Mouse (Mus musculus): ENCODE results near the gene Aurka.

Aurka gene

DNA sequence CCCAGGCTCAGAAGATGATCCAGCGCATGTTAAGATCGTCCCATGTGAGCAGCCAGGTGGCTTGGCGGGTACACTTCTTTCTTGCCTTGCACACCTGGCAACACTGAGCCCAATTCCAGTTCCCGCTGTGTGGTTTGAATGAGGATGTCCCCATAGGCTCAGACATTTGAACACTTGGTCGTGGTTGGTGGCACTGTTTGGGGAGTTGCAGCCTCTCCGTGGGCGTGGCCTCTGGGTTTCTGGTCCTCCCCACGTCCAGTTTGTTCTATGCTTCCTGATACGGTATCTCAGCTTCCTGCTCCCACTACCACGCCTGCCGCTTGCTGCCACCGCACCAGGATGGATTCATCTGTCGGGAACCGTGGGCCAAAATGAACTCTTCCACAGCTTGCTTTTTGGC lies 20.6 kb downstream of the Aurka start:
- CTCF ChIA-PET, result interaction anchor here in 1 of 4 experiments (0.6 to 1.6 kb wide), 2 partner anchors 131 to 428 kb away, joined by 3 read pairs; no protein-coding TSS in a partner anchor
- POLR2A ChIA-PET, result interaction anchor here in 2 of 4 experiments (2.7 to 8.6 kb wide), 3 partner anchors 11 to 21 kb away, joined by 13 to 71 read pairs (median 14); partner anchors contain the start of genes Aurka (in 2 of the 2) and Cstf1 (in 2 of the 2)

DNA sequence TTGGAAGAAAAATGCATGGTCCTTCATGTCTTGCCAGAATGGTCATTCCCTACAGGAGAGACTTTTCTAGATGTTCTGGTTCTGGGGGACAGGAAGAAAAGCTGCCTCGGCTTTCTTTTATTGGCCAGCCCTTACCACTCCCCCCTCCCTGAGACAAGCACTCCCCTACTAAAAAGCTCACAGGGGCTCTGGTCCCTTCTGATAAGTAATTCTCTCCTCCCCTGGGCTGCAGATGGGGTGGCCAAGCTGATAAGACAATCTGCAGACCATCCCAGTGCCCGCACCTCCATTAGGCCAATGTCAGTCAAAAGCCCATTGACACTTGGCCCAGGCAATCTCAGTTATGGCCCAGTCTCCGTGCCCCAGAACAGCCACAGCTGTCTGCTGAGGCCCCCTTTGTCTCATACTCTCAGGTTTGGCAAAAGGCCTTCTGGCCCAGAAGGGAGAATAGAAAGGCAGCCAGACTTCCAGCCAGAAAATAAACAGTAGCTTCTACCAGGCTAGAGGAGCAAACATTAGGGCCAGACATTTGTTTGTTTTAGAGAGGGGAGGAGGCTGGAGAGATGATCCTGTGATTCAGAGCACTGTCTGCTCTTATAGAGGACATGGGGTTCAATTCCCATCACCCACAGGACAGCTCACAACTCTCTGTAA lies 21.9 kb downstream of the Aurka start:
- POLR2A ChIA-PET, result interaction anchor here in 1 of 4 experiments (8.6 kb wide), 1 partner anchor 13 kb away, joined by 71 read pairs; no protein-coding TSS in a partner anchor
- CTCF ChIA-PET, result no interaction called here

DNA sequence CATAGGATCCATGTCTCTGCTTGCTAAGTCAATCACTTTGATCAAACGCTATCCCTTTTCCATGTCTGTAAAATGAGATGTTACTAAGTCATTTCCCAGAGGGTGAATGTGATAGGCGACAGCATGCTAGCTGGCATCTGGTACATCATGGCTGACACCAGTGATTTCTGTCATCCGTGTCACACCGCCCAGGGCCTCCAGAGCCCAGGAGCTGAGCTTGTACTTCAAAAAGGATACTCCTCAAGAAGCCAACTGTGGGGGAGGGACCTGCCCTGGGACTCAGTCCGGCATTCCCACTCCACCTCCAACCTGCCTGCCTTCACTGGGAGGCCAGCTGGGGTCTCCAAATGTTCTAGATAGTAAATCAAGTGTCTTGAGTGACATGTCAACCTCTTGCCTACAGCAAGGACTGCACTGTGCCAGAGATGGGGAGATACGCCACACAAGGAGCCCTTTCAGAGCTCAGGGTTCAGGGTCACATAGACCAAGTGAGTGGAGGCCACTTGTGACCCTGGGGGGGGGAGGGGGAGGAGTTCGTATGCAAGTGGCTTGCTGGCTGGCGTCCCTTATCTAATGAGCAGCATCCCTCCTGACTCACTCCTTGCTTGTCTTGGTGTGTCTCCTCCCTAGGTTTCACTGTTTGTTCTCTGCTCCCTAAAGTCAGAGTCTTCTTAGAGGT lies 23.3 kb downstream of the Aurka start:
- POLR2A ChIA-PET, result interaction anchor here in 3 of 4 experiments (0.5 to 8.6 kb wide), 13 partner anchors 8 to 94 kb away, joined by 3 to 71 read pairs (median 3); partner anchors contain the start of genes Aurka (in 2 of the 3), Cstf1 (in 2 of the 3), Rtf2 (in 2 of the 3) and Cass4 (in 1 of the 3)
- CTCF ChIA-PET, result interaction anchor here in 2 of 4 experiments (0.6 to 0.8 kb wide), 4 partner anchors 18 to 140 kb away, joined by 3 to 4 read pairs (median 3); no protein-coding TSS in a partner anchor

DNA sequence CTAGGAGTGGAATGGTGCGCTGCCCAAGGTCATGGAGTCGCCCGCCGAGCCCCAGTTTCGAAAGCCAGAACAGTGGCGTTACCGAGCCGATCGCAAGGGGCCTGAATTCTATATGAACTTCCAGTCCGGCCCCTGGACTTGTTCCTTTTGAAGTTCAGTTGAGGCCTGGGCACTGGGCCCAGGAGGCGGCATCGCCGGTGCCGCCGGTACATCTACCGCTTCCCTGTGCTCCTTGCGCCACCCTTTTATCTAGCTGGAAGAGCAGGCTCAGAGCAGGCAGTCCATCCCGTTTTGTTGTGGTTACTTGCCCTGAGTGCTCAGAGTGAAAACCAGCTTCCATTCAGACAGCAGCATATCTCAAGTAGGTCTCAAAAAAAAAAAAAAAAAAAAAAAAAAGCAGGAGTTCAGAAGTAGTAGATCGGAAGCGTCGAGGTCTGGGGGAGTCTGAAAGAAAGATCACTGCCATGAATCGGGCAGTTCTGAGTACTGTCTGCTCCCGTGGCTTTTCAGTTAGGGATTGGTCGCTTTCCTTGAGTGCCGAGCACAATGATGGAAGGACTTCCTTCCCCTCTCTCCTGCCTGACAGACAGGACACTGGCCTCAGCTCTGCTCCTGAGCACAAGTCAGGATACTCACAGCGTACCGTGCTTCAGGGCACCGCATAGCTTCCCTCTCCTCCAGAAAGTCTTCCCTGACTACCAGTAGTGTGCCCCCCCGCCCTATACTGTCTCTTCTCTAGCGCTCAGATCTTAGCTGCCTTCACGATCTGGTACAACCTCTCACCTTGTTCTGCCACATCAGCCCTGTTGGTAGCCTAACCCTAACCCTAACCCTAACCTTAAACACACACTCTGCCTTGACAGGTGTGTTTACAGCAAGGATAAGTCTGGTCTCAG lies 24.1 kb downstream of the Aurka start:
- POLR2A ChIA-PET, result interaction anchor here in 3 of 4 experiments (0.5 to 8.6 kb wide), 24 partner anchors 8 to 176 kb away, joined by 3 to 71 read pairs (median 4); partner anchors contain the start of genes Aurka (in 2 of the 3), Cstf1 (in 2 of the 3), Rtf2 (in 2 of the 3) and Cass4 (in 1 of the 3)
- CTCF ChIA-PET, result interaction anchor here in 3 of 4 experiments (0.6 to 1.4 kb wide), 13 partner anchors 8 to 139 kb away, joined by 3 to 9 read pairs (median 3); no protein-coding TSS in a partner anchor

DNA sequence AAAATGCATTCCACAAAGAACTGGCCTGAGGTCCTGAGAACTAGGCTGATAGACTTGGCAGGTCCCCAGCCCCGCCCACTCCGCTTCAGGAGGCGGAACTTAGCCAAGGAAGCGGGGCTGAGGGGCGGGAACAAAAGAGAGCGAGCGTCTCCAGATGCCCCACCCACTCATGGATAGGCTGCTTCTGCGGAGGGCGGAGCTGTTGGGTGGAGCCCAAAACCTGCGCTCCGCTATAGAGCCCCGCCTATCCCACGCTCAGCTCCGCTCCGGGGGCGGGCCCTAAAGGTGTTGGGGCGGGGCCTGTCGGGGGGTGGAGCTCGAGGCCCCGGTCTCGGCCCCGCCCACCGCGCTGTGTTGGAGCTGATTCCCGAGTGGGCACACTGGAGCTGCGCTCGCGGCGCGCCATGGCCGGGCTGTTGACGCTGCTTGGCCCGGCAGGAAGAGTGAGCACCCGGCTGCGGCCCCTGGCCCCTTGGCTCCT lies 25.0 kb downstream of the Aurka start, which contains the start of gene Fam210b:
Gene Fam210b (plus strand): TSS at position 308 of the 481 bp plus-strand sequence.
- ChIA-PET POLR2A (interaction anchor here (0.6 to 8.6 kb wide), 31 partner anchors 9 to 522 kb away, joined by 3 to 71 read pairs (median 4); partner anchors contain the start of genes Aurka (in 4 of the 4), Cstf1 (in 4 of the 4) and Rtf2 (in 1 of the 4)), CTCF (interaction anchor here in 3 of 4 experiments (0.6 to 1.4 kb wide), 15 partner anchors 9 to 132 kb away, joined by 3 to 9 read pairs (median 3); partner anchors contain the start of gene Mc3r (in 1 of the 3))

DNA sequence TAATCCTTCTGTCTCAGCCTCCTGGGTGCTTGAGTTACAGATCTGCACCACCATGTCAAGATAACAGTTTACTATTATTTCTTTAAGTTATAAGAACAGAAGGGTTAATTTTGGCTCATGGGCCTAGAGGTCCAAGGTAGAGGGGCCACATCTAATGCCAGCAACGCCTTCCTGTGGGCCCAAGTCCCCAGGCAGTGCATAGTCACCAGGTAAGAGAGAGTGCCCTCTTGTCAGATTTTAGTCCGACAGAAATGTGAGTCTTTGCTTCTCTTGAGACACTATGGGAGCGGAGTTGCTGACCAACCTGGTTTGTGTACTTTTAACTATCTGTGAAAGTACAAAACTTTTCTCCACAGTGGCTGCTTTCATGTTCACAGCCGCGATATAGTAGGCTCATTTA lies 25.7 kb downstream of the Aurka start:
- POLR2A ChIA-PET, result interaction anchor here in 3 of 4 experiments (0.8 to 8.6 kb wide), 12 partner anchors 10 to 87 kb away, joined by 3 to 71 read pairs (median 5); partner anchors contain the start of genes Aurka (in 3 of the 3) and Cstf1 (in 3 of the 3)

DNA sequence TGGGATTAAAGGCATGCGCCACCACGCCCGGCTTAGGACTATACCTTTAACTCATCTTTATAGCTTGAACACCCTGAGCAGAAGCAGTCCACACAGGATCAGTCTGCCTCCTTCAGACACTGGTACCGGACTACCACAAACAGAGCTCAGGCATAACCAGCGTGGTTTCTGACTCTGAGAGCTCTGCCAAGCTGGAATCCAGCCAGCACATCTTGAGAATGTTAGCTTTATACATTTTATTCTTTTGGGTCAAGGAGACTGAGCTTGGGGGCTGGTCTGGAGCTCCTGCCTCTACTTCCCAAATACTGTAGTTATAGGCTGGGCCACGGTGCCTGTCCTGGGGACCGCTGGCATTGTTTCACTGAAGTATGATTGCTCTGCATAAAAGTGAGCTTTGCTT lies 26.6 kb downstream of the Aurka start:
- CTCF ChIA-PET, result interaction anchor here (0.7 to 1.1 kb wide), 4 partner anchors 15 to 124 kb away, joined by 3 read pairs; no protein-coding TSS in a partner anchor
- POLR2A ChIA-PET, result interaction anchor here in 3 of 4 experiments (0.5 to 8.6 kb wide), 6 partner anchors 11 to 795 kb away, joined by 3 to 71 read pairs (median 4); partner anchors contain the start of genes Aurka (in 2 of the 3) and Cstf1 (in 2 of the 3)

More for the DNA sequence above, 25.7 kb downstream of the Aurka start:
- CTCF ChIA-PET, result interaction anchor here in 3 of 4 experiments (0.6 to 1.2 kb wide), 5 partner anchors 16 to 133 kb away, joined by 3 to 6 read pairs (median 3); no protein-coding TSS in a partner anchor

DNA sequence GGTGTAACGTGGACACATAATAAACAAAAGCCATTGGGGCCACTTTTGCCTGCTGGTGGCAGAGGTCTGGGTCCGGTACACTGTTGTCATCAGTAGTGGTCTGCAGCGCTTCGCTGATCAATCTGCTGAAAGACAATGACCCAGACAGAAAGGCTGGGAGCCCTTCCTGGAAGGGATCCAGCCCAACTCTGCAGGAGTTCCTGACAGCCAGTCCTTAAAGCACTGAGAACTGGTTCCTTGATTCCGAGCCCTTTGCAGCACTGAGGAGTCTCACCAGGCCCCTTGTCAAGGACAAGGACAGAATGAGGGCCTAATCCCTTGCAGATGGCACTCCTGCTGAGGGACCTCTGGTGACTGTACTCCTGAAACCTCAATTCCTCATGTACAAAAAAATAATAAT lies 28.7 kb downstream of the Aurka start:
- ChIA-PET POLR2A (no interaction called here), CTCF (no interaction called here)

DNA sequence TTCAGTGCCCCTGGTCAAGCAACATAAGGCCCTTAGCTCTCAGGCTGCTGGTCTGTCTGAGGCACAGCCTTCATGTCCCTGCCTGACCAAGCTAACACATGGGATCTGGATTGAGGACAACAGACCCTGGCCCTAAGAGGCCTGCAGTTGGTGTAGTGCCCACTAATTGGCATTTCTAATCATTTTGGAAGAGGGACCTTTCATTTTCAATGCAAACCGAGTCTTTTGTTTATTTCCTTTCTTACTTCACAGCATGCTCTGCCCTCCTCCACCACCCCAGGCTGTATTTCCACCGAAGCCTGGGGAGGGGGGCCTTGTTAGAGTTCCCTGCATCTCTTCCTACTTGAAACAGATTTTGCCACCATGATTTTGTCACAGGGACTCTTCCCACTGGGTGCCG lies 29.4 kb downstream of the Aurka start:
- POLR2A ChIA-PET, result no interaction called here

DNA sequence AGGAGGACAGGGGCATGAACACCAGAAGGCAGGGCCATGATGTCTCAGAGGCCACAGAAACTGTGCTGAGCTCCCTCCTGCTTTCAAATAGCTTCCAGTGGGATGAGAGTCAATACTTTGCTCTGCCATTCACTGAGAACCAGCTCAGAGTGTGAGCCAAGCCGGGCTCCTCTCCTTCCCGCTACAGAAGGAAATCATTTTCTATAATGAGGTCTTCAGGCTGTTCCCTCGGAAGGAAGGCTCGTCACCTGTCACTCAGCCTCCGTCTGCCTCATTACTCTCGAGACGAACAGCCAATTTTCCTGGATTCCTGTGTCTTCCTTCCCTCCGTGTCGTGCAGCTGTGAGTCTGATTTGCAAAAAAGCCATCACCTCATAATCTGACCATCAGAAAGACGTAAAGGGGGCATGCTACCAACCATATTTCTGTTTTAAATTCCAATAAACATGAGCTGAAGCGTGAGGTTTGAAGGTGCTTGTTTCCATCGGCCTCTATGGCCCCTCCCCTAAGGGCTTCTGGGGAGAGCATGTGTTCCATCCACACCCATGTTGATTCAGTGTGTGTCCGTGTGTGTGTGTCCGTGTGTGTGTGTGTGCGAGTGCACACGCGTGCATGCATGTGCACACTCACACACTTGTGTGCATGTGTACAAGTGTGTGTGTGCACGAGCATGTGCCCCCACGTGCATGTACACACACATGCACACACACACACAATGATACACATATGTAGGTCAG lies 32.0 kb downstream of the Aurka start:
- ChIA-PET CTCF (interaction anchor here in 3 of 4 experiments (0.6 to 0.9 kb wide), 4 partner anchors 117 to 1050 kb away, joined by 3 to 4 read pairs (median 4); no protein-coding TSS in a partner anchor), POLR2A (no interaction called here)

More for the DNA sequence above, 29.4 kb downstream of the Aurka start:
- CTCF ChIA-PET, result no interaction called here

DNA sequence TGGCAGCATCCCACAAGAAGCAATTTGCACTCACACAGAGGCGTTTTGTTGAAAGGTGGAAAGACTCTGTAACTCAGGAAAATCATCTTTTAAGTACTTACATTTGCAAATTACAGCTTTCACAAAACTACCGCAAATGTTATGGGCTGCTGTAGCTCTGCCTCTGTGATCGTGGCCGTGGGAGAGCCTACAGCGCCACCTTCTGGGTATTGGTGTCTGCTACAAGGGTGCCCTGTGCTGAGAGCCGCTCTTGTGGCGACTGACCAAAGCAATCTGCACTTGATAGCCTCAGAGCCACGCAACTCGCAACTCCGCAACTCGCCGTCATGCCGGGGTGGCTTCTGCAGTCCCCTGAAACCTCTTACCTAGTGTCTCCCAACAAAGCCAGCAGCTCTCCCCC lies 41.2 kb downstream of the Aurka start:
- ChIA-PET POLR2A (interaction anchor here in 2 of 4 experiments (1.0 to 1.9 kb wide), 5 partner anchors 8 to 107 kb away, joined by 3 to 5 read pairs (median 4); partner anchors contain the start of gene Mc3r (in 1 of the 2)), CTCF (interaction anchor here (0.6 to 4.2 kb wide), 63 partner anchors 8 to 1611 kb away, joined by 3 to 50 read pairs (median 4); partner anchors contain the start of genes Mc3r (in 4 of the 4) and Fam210b (in 3 of the 4))

DNA sequence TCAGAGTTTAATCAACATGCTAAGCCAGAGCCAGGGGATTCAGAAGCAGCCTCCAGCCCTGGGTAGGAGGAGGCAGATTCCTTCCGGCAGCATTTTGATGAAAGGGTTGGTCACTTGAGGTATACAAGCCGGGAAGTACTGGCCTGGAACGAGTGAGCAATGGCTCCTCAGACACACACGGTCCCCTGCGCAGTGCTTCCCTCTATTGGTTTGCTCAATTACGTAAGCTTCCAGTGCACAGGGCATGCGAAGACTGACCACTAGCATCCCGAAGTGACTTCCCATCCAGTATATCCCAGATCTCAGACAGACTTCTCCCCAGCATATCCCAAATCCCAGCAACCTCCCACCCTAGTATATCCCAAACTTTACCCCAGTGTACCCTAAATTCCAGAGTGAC lies 42.1 kb downstream of the Aurka start:
- ChIA-PET POLR2A (interaction anchor here in 2 of 4 experiments (1.4 to 1.9 kb wide), 4 partner anchors 36 to 106 kb away, joined by 3 to 5 read pairs (median 4); partner anchors contain the start of gene Mc3r (in 1 of the 2)), CTCF (interaction anchor here (1.1 to 4.2 kb wide), 12 partner anchors 8 to 121 kb away, joined by 4 to 50 read pairs (median 7); partner anchors contain the start of gene Mc3r (in 1 of the 4))

DNA sequence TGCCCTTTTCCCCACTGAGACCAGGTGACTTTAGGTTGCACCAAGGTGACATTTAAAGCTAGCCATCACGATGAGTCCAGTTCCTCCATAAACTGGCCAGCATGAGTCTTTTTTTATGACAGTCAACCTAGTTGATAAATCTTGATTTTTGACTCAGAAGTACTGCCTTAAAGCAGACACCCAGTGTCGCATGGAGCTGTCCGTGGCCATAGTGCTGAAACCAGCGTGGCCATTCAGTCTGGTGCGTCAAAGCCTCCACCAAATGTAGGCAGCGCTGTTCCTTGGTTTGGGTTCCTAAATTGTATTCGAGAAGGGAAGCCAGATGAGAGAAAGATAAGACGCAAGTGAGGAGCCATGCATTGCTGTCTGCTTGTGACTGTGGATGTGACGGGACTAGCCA lies 49.5 kb downstream of the Aurka start:
- CTCF ChIA-PET, result interaction anchor here (0.7 to 1.6 kb wide), 11 partner anchors 8 to 114 kb away, joined by 3 to 6 read pairs (median 3); partner anchors contain the start of gene Mc3r (in 2 of the 4)
- POLR2A ChIA-PET, result interaction anchor here in 2 of 4 experiments (0.6 to 1.6 kb wide), 3 partner anchors 8 to 789 kb away, joined by 3 read pairs; no protein-coding TSS in a partner anchor

DNA sequence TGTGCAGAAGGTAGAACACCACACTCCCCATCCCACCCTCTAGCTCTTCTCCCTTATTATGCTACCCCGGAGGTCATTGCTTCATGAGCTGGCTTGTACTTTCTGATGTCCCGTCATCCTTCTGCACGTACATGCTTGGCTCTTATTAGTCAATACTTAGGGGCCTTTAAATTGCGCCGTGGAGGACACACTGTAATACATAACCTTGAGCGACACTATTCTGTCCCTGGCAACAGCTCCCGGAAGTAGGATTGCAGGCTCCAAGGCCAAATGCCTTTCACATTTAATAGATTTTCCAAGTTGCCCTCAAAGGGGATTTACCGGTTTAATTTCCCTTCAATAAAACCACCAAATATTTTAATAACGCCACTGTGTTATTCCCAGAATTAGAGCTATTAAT lies 58.6 kb downstream of the Aurka start:
- POLR2A ChIA-PET, result interaction anchor here in 2 of 4 experiments (0.5 to 0.6 kb wide), 3 partner anchors 64 to 645 kb away, joined by 3 to 5 read pairs (median 4); no protein-coding TSS in a partner anchor
- CTCF ChIA-PET, result interaction anchor here in 3 of 4 experiments (0.5 to 0.6 kb wide), 3 partner anchors 12 to 215 kb away, joined by 3 to 4 read pairs (median 4); no protein-coding TSS in a partner anchor

DNA sequence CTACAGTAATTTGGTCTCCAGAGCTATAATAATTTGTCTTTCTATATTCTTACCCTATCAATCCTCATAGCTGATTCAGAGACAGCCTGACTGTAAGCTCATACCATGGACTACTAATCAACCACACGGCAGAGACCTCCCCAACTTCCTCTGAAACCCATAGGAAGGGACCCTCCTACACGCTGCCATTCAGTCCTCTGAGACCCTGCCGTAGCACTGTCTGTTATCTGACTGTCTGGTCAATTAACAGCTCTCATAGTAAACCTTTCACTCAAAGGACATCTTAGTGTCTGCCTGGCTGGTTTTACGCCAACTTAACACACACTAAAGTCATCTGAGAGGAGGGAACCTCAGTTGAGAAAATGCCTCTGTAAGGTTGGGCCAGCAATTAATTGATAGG lies 63.8 kb downstream of the Aurka start:
- POLR2A ChIA-PET, result interaction anchor here in 1 of 4 experiments (1.5 kb wide), 1 partner anchor 14 kb away, joined by 8 read pairs; no protein-coding TSS in a partner anchor
- CTCF ChIA-PET, result no interaction called here
